Mouse (Mus musculus) small intestine, adult 2 months (tissue): Measurements from ENCODE around the gene Samd4b.

Experiments used
- CTCF ChIP-seq: fragments of 200-500 bp; IDR thresholded peaks from 2 replicates; pipeline ENCODE4 v1.5.1; 2012; ENCODE audit warnings: low read depth, mild to moderate bottlenecking, control low read depth, inconsistent platforms, low read length, moderate library complexity, mixed read lengths; ENCODE audit not compliant: insufficient replicate concordance, insufficient read length; ENCODE audit errors: extremely low read depth
- POLR2A ChIP-seq: fragments of 200-500 bp; IDR thresholded peaks from 2 replicates; pipeline ENCODE4 v1.6.1; 2012; ENCODE audit warnings: low read depth, mild to moderate bottlenecking, control low read depth, inconsistent platforms, low read length, moderate library complexity

DNA sequence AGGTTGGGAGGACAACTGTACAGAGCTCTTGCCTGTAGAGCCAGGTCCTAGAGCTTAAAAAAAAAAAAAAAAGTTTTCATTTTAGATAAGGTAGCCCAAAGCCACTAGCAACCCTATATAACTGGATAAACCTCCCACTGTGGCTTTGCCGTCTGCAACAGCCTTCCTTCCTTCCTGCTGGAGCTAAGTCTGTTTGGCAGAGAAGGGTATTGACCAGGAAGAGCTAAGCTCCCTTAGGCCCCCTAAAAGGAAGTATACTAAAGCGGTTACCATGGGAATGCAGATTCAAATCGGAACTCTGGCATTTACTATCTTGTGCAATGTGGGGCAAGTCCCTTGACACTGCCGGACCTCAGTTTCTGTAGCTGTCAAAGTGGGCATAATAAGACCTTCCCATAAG lies 155.3 kb downstream of the Samd4b start:
- TF ChIP-seq CTCF, result no peak
- TF ChIP-seq POLR2A, result no peak
